Mouse (Mus musculus) megakaryocyte, adult 5-6 weeks (primary cell): ENCODE measurements around the gene Hsd17b7. TPM values are rescaled to one million over a fixed set of nuclear protein-coding genes. Genes with fewer than 3 reads are reported as not detected.

ENCODE experiments used
- ATAC-seq: 2 replicates; pipeline ENCODE4 v1.8.0; 2016; ENCODE audit warnings: mild to moderate bottlenecking, inconsistent platforms; ENCODE audit not compliant: poor library complexity, severe bottlenecking
- total RNA-seq, 2 experiments: library from RNA; stranded (forward) in 1 of 2; stranded (reverse) in 1 of 2; fragments of 153-499, 151-499 nt in 1 of 2; fragments of 221-1000, 200-1000 nt in 1 of 2; gene quantifications; 2 replicates each; pipeline versions ENCODE4 v1.2.3 to v1.2.4; 2015 to 2017

Gene Hsd17b7
- total RNA-seq, 2 experiments from 2014 or later, result 2.8 to 4.4 TPM

DNA sequence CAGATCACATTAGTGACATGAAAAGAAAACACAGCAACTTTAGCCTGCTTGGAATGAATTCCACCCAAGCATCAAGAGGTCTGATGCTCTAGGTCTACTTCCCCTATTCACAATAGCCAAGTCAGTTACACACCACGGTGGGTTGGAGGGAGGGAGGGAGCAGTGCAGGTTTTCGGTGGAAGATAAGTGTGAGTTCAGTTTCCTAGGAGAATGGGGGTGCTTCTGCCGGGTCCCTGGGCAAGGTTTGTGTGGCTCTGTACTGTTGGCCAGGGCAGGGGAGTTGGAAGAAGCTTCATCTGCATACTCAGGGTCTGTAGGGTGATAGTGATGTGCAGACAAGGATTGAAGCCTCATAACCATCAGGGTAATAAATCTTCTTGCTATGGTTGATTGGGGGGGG lies 23.0 kb downstream of the Hsd17b7 start:
- no peak for ATAC-seq

DNA sequence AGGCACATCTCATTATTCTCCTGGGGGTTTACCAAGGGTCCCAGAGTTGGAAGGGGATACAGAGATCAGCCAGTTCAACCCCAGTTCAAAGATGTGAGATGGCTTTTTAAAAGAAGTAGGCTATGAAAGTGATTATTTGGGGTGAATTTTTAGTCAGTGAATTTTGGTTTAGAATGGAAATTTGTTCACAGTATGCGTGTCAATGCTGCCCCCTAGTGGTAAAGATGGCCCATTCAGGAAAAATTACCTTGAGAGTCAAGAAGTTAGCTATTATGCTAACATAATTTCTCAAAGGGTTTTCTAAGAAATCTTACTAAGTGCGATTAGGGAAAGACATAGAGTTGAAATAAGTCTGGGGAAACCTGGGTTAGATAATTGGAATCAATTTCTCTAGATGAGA lies 29.7 kb downstream of the Hsd17b7 start:
- ATAC-seq, result peak; percentile 67

DNA sequence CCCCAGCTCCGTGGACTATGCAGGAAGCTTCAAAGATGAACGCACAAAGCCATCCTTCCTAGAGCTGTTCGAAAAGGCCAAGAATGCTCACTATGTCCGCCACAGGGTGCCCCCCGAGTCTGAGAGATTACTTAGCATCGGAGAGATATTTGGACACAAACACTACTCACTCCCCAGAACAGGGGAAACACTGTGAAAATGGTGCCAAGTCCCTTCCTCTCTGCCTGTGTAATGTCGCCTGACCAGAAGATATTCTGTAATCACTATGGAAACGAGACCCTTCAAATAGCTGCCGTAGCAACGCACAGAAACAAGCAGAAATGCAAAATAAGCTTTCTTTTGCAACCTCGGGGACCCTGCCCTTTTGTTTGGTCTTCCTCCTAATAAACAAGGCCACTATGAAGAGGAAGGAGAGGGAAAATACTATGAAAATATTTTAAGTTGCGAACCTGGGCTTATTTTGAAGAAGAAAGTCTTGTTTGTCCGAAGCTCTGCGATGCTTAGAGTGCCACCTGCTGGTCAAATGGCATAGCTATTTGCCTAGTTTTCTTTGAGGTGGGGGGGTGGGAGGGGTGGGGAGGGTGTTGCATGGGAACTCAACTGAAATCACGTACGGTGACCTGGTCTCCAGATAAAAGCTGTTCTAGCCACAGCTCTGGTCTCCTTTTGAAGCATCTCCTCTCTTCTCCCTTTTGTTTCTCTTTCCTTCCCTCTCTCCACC lies 34.9 kb downstream of the Hsd17b7 start:
- ATAC-seq, result peak; percentile 56; the same call in 1 of the 2 replicates

DNA sequence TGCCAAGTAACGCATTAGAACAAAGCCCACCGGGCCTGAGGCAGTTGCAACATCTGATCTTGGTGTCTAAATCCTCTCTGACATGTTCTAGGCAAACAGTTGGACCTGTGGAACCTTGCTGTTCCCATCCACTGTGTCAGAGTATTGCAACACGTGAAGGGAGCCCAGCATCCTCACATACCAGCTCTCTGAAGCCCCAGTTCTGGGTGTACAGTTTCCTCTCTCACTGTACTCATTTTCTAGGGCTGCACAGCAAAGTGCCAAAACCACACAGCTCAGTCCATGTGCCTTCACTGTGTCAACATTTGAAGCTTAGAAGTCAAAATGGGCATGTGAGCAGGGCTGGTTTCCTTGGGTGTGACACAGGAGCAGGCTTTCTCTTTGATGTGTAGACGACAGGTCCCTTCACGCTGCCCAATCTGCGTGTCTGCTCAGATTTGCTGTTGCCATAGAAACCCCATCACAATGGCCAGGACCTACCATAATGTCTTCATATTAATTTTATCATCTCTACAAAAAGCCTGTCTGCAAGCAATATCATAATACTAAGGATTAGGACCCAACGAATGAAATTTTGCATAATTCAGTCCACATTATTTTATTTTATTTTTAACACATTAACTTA lies 36.8 kb downstream of the Hsd17b7 start:
- no peak for ATAC-seq

DNA sequence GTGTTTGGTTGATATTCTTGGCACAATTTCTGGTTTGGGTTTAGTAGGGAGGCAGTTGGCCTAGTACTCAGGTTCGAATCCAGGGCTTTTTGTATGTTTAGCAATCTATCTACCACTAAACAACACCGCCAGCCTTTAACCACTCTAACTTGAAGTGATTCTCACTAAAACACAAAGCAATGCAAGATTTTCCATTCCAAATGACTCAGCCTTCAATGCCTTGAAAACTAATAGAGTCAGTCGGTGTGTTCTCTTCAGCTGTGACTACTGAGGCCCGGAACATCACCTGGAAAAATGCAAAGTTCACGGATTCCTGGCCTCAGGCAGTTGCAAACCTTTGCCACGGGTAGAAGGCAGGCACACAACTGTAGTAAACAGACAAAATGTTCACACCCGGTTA lies 37.3 kb downstream of the Hsd17b7 start:
- ATAC-seq, result no peak

DNA sequence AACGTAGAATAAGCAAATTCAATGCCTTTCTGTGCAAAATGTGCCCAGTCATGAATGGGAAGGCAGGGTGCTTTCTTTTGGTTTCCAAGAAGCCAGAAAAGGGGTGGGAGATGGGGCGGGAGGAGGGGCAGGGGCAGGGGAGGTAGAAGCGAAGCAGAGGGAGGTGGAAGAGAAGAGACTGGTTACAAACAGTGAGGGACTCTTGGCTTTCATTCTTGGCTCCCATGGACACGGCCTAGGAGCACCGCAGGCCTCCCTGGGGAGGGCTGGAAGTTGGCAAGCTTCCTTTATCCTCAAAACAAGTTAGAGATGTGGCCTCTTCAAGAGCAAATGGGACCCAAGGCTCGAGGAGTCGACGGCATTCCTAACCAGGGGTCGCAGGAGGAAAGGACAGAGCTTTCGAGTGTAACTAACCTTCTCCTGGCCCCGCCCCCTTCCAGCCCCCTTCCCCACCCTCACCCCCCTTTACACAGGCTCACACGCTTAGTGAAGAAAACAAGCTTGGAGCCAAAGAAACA lies 40.5 kb downstream of the Hsd17b7 start, which contains the start of gene Ccdc190:
Gene Ccdc190 (plus strand): TSS at position 195 of the 518 bp plus-strand sequence.
- no peak for ATAC-seq

DNA sequence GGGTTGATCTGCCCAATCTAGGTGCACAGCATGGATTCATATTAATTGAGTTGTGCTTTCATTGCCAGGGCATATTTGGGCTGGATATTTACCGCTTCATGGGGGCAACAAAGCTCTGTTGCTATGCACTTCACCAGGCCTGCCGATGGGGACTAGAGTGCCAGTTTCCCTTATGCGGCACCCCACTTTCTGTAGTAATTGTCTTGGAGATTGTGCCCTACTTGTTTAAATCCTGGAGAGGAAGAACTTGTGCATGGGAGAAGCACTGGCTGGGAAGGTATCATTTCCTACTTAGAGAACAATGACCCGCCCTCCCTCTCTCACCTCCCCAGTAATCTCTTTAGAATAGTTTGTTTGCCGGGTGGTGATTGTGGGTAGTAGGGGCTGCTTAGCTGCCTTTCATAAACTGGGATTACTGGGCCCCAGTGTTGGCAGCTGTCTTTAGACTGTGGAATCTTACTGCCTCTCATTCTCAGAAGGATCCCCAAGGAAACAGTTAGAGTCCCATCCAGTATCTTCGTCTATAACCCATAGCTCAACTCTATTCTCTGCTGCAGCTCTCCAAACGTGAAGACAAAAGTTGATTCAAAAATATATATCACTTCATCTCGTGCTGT lies 41.2 kb downstream of the Hsd17b7 start:
- no peak for ATAC-seq

DNA sequence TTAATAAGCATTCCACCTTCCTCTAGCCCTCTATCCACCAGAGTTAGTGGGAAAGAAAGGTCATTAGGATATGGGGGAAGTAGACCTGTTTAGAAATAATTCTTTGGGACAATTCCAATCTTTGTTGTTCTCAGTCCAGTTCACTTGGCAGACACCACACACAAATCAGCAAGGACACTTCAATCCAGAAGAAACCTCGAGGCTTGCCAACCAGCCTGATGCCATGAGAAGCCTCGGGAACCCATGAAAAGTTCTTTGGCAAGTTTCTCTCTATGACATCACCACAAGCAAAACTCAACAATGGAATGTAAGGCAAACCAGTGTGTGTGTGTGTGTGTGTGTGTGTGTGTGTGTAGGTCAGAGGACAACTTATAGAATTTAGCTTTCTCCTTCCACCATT lies 44.5 kb downstream of the Hsd17b7 start:
- no peak for ATAC-seq

DNA sequence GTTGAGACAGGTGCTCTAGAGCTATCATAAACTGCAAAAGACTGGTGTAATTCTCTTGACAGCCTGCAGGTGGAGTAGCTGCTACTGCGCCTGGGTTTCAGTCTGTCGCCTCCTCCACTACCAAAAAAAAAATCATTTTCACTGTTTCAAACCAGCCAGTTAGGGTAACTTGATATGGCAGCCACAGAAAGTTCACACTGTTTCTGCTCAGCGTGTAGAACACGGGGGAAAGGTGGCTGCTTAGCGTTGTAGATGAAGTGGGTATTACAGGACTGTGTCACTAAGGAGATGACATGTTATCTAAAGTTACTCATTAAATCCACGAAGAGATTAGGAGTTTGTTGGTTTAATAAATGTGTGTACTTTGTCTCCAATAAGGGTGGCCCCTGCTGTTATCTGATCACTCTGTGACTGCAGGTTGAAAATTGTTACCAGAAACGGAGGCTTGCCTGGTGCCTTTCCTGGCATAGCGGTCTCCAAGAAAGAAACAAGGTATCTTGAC lies 47.3 kb downstream of the Hsd17b7 start:
- peak; percentile 68 for ATAC-seq

DNA sequence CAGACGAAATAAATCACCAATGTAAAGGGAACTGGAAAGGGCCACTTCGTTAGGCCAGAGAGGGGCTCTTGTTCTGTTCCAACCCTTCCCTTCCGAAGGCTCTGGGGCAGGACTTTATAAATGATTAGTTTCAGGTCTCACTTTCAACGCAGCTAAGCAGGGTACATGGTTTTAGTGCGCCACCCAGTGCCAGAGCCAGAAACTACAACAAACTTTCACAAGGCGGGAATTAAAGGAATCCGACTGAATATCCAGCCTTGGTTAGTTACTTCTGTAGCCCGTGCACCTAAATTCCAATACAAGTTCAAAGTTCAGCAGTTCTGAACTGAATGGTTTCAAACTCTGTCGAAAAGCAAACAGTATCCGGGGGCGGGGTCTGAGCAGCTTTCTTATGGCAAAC lies 49.8 kb downstream of the Hsd17b7 start:
- peak; percentile 81 for ATAC-seq

DNA sequence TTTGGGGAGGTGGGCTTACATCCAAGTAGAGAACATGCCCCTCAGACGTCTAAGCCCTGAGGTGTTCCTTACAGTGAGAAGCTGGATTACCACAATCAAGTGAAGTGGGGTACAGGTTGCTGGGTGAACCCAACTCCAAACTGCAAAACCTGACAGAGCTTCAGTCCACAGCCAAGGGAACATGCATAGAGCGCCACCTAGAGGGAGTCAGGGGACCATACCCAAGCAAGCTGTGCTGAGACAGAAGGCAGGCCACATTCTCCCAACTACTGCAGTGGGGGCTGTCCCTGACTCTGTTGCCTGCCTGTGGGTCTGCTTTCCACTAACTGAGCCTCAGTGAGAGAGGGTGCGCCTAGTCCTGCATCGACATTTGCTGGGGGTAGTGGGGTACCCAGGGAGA lies 51.0 kb downstream of the Hsd17b7 start:
- ATAC-seq, result 0 out of 2 replicates have a peak, but pooled peaks have one; percentile 39

DNA sequence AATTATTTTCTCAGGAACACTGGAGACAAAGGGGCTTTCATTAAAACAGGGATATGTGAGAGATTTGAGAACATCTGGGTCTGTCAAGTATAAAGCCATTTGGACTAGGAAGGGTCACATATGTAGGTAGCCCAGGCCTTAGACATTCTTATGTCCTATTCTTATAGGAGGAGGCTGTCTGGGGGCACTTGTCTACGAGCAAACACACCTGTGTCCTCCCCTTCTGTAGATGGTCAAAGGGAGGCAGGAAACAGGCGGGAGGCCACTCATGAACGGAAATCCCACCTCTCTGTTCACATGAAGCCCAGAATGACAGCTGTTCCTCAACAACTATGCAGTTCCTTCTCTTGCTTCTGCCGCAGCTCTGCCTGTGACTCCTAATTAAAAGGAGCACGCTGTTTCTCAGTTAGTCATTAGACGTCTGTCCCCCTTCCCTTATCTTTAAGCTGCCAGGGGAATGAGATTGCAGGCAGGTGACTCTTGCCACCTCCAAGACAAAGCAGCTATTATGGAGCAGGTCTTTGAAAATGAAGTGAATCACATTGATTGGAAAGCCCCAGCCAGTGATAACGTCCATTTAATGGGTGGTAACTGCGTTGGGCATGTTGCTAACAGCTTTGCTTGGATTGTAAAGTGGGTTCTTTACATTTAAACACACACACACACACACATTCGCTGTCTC lies 51.8 kb downstream of the Hsd17b7 start:
- no peak for ATAC-seq

DNA sequence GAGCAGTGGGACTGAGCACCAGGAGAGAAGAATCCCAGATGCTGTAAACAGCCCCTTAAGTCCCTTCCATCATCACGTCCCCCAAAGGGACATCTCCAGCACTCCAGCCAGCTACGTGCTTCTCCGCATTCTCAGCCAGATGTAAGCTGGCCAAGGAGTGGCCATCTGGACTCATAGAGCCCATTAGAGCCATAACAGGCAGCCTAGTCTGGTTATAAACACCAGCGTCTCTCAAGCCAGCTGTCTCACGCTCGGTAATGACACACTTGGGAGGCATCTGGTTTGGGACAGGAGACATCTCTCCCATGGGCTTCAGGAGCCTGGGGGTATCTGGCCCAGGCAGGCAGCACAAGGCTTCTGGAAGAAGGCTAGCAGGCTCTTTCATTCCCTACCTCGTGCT lies 52.4 kb downstream of the Hsd17b7 start:
- ATAC-seq, result no peak

DNA sequence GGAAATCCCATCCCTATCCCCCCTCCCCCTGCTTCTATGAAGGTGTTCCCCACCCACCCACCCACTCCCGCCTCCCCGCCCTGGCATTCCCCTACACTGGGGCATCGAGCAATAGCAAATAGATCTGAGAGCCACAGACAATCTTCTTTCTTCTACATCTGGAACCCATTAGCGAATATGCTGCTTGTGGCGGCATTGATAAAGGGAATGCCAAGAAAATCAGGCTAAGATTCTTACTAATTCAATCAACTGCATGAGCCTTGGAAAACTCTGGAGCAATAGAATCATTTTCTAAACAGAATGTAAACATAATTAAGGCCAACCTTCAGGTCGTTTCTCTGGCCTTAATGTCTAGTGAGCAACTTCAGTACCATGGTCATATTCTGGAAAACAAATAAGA lies 57.5 kb downstream of the Hsd17b7 start:
- ATAC-seq, result no peak

DNA sequence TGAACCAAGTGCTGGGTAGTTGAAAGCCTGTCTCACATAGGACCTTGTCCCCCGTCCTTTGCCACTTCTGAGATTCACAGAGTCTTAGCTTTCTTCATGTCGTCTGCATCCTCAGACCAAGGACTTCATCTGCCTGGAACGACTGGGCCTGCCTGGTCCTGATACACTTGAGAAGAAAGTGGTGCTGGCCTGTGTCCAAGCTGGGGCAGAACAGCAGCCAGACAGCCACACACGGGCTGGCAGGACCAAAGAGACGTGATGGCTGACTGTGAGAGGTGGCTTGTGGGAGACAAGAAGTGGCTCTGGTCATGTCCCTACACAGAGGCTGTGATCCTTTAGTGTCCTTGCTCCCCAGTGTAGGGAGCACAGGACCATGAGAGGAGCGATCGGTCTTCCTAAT lies 58.3 kb downstream of the Hsd17b7 start:
- no peak for ATAC-seq

DNA sequence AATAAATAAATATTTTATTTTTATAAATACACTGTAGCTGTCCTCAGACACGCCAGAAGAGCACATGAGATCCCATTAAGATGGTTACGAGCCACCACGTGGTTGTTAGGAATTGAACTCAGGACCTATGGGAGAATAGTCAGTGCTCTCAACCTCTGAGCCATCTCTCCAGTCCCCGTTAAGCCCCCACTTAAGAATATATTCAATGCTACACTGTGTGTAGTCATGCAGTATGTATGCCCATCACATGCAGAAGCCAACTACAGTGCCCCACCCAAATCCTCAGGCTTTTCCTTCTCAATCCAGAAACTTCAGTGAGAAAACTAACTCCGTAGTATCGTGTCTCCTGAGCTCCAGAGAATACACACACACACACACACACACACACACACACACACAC lies 59.4 kb downstream of the Hsd17b7 start:
- no peak for ATAC-seq

DNA sequence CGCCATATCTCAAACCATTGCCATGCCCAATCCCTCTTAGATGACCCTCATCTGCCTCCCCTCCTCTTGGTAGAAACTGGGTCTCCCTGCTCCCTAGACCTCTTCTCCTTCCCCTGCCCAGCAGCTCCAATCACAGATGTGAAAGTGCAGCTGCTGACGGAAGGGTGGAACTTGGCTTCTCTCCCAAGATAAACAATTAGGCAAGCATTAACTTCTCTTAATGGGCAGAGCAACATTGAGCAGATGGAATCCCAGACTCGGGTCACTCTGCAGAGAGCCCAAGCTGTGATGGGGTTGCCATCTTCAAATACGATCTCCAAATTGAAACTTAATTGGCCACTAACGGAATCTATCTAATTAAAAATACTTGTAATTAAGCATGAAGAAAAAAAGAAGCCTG lies 59.9 kb downstream of the Hsd17b7 start:
- ATAC-seq, result no peak

DNA sequence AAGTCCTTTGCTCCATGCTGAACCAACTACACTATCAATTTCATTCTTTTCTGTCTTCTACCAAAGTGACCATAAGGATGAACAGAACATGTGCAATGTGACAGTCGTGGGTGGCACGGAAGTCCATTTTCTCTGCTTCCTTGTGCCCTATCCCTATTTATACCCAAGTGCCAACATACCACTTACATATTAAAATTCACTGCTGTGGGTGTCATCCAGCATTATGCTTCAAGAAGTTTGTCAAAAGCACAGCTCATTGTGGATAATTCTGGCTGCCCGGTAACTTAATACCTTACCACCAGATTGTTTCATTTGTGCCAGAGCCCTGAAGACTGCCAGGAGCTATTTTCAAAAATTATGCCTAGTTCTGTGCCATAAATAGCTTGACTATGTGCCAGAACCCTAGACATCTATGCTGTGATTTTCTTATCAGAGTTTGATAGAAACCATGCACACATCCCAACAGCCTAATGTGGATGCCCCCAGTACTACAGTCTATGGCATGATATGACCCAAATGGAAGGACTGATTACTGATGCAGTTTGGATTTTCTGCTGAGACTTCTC lies 68.2 kb downstream of the Hsd17b7 start:
- no peak for ATAC-seq
